Mouse (Mus musculus) lung, adult 2 months (tissue): ENCODE data around the gene Podxl.

Experiments
- CTCF ChIP-seq: fragments of 200-500 bp; IDR thresholded peaks from 2 replicates; pipeline ENCODE4 v1.5.1; 2011; ENCODE audit warnings: mild to moderate bottlenecking, low read length, control low read depth; ENCODE audit not compliant: insufficient read depth
- POLR2A ChIP-seq: fragments of 200-500 bp; IDR thresholded peaks from 2 replicates; pipeline ENCODE4 v1.6.1; 2011; ENCODE audit warnings: low read depth, mild to moderate bottlenecking, control low read depth, low read length, borderline replicate concordance; ENCODE audit errors: extremely low read depth

- TF ChIP-seq POLR2A (no peak), CTCF (no peak)
These were observed 73.8 kb downstream of the Podxl start for GRCm38 (mm10) chr6:31489950-31490349.
